Mouse (Mus musculus) cerebellum, adult 2 months (tissue): ENCODE data around the gene Lin28b.

Source experiments
- CTCF ChIP-seq: fragments of 200-500 bp; IDR thresholded peaks from 2 replicates; pipeline ENCODE4 v1.5.1; 2011; ENCODE audit warnings: low read depth, mild to moderate bottlenecking, control low read depth, low read length, moderate library complexity, borderline replicate concordance; ENCODE audit not compliant: insufficient read depth
- POLR2A ChIP-seq: fragments of 200-500 bp; IDR thresholded peaks from 2 replicates; pipeline ENCODE4 v1.6.1; 2011; ENCODE audit warnings: low read length, control low read depth, borderline replicate concordance; ENCODE audit not compliant: insufficient read depth

- TF ChIP-seq CTCF (no peak), POLR2A (no peak)
Measured at GRCm38 (mm10) chr10:45422372-45422771, 63.8 kb downstream of the Lin28b start.
